In the genomic region with DNA sequence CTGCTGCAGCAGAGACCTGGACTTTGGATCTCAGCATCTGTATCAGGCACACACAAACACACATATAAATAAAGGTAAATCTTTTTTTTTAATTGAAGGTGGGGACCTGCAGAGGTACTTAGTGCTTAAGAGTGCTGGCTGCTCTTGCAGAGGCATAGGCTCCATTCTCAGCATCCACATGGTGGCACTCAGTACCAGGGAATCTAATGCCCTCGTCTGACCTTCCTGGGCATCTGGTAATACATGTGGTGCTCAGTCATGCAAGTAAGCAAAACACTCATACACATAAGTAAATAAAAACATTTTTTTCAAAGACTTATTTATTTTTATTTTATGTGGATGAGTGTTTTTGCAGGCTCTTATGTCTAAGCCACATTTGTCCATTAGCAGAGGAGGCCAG, we compare ENCODE assay signal across 8 mouse cellular contexts. TPM values are rescaled to one million over a fixed set of nuclear protein-coding genes. Genes with fewer than 3 reads are reported as not detected.
DNase-seq lines count a peak whose midpoint lies in the region; ATAC-seq and TF ChIP-seq lines count a peak whose summit lies in the region.
"Had no signal": no experiment of that assay in that cellular context is flagged by ENCODE, and none has a peak within 500 bp of the region (broad histone marks: within the 10 kb centered on the region; RNA-seq: fewer than 3 reads in every experiment).

No protein-coding gene starts in this region.

- H3K4me2 ChIP-seq in kidney, embryonic 14.5 days (replicated peaks; ENCODE audit: low read depth, low read length), result no peak overlapping the region
- no peak overlapping the region for H3K4me2 ChIP-seq in CH12.LX (ENCODE audit: insufficient read depth, low read depth, poor library complexity, severe bottlenecking)
- H3K4me2 ChIP-seq in myocyte (ENCODE audit: low read depth), result peak overlapping the region; percentile 57

- H3K27me3 ChIP-seq in kidney, embryonic 14.5 days (ENCODE audit: control insufficient read depth, insufficient read depth, low read length), result no peaks in the 10 kb centered on the region
- H3K27me3 ChIP-seq in CH12.LX (replicated peaks) (no peaks in the 10 kb centered on the region), myocyte (ENCODE audit: control insufficient read depth, insufficient read depth, insufficient read length) (no peaks in the 10 kb centered on the region)

- H3ac ChIP-seq in myocyte (ENCODE audit: control insufficient read depth, insufficient read length), result no peak overlapping the region

- H3K9me3 ChIP-seq in kidney, embryonic 14.5 days (ENCODE audit: control insufficient read depth, low read length), result no peaks in the 10 kb centered on the region
- H3K9me3 ChIP-seq in CH12.LX (replicated peaks; ENCODE audit: low read length), result peaks cover 3% of the 10 kb centered on the region

- no peaks in the 10 kb centered on the region for H3K36me3 ChIP-seq in kidney, embryonic 14.5 days (ENCODE audit: control insufficient read depth, insufficient read depth, low read length)
- H3K36me3 ChIP-seq in CH12.LX (replicated peaks in 1 of 2; ENCODE audit: control insufficient read depth in 1 of 2, insufficient read depth in 1 of 2, low read length in 1 of 2) (no peaks in the 10 kb centered on the region), myocyte (ENCODE audit: control insufficient read depth, insufficient read depth) (no peaks in the 10 kb centered on the region)

- peak; percentile 48 to 58 for DNase-seq in kidney, adult 8-10 months
- DNase-seq in CH12.LX (ENCODE audit: extremely low read depth), result peak; percentile 62
- DNase-seq in brain, embryonic 14.5 days (ENCODE audit: low read depth), result peak; percentile 41
- no peak for DNase-seq in left cerebral cortex, adult 18-20 months (ENCODE audit: low spot score in 2 of 2)
- DNase-seq in retina, embryonic 14.5 days (ENCODE audit: low spot score), result no peak

- no peak for ATAC-seq in kidney, embryonic 14.5 days (ENCODE audit: low FRiP score, low TSS enrichment)
- ATAC-seq: forebrain, embryonic 16.5 days had no signal

- no peaks in the 10 kb centered on the region for H3K4me1 ChIP-seq in kidney, embryonic 14.5 days (ENCODE audit: control insufficient read depth, insufficient read depth, low read length)
- H3K4me1 ChIP-seq in CH12.LX (ENCODE audit: control insufficient read depth in 1 of 2, insufficient read depth in 2 of 2), result peaks cover 26 to 39% of the 10 kb centered on the region in 2 experiments

- peak; percentile 24 to 88; a peak in 3 of 4 replicates for TF ChIP-seq CTCF in CH12.LX (conservative IDR thresholded peaks at IDR 0.05 in 1 of 2, IDR thresholded peaks at IDR 0.05 in 1 of 2; ENCODE audit: low read depth in 2 of 2, low read length in 2 of 2)
- TF ChIP-seq CTCF in brain, embryonic 14.5 days (IDR thresholded peaks at IDR 0.05; ENCODE audit: borderline replicate concordance, extremely low read depth, insufficient read depth, insufficient read length), result no peak

- WGBS in kidney, embryonic 14.5 days, result 84% methylated on average over 1 of the region's 1 CpGs

- no peak for TF ChIP-seq EP300 in CH12.LX (IDR thresholded peaks at IDR 0.05; ENCODE audit: low read length)

- in situ Hi-C loops in CH12.LX (cut with MboI; ENCODE audit: low pct_ligation_motif_present, low pct_unique_long_range_greater_than_20kb, low sequenced_read_pairs), result loop anchor here (25.0 kb wide), 1 partner anchor 377 kb away; no protein-coding TSS in a partner anchor

- peak; percentile 94 for TF ChIP-seq RAD21 in CH12.LX (IDR thresholded peaks at IDR 0.05; ENCODE audit: low read depth, low read length)

- no peak overlapping the region for H3K9ac ChIP-seq in kidney, embryonic 14.5 days (ENCODE audit: low read depth, low read length)
- no peak overlapping the region for H3K9ac ChIP-seq in CH12.LX (ENCODE audit: insufficient read depth, low read depth)

- H3K79me2 ChIP-seq in CH12.LX (replicated peaks; ENCODE audit: control insufficient read depth, extremely low read depth, insufficient read depth, poor library complexity, severe bottlenecking) (no peaks in the 10 kb centered on the region), myocyte (ENCODE audit: control insufficient read depth, insufficient read depth) (no peaks in the 10 kb centered on the region)

- H3K27ac ChIP-seq in kidney, embryonic 14.5 days (ENCODE audit: low read depth, low read length), result no peak overlapping the region
- H3K27ac ChIP-seq in CH12.LX (ENCODE audit: insufficient read depth, low read depth), result no peak overlapping the region

- dilution Hi-C loops in CH12.LX (cut with MboI; ENCODE audit: extremely low pct_ligation_motif_present, extremely low pct_unique_long_range_greater_than_20kb, low sequenced_read_pairs), result no loop called here

- no peak overlapping the region for H3K4me3 ChIP-seq in kidney, embryonic 14.5 days (ENCODE audit: low read length)
- H3K4me3 ChIP-seq in CH12.LX (replicated peaks in 1 of 3; ENCODE audit: low read depth in 2 of 3, low read length in 2 of 3, poor library complexity in 1 of 3) (no peak overlapping the region), myocyte (no peak overlapping the region)

- TF ChIP-seq POLR2A in CH12.LX (IDR thresholded peaks at IDR 0.05; ENCODE audit: low read depth, low read length), result no peak
- TF ChIP-seq POLR2A in brain, embryonic 14.5 days (IDR thresholded peaks at IDR 0.05; ENCODE audit: borderline replicate concordance, extremely low read depth, insufficient read depth, insufficient read length, poor library complexity, severe bottlenecking), result no peak
- TF ChIP-seq POLR2A in myocyte (IDR thresholded peaks at IDR 0.05; ENCODE audit: insufficient read length, low read depth), result no peak

TF ChIP-seq in CH12.LX, 34 proteins besides CTCF, POLR2A, EP300 and RAD21:
- TF ChIP-seq MAX (IDR thresholded peaks at IDR 0.05; ENCODE audit: low read length), result peak; percentile 80
- TF ChIP-seq MAFK (IDR thresholded peaks at IDR 0.05; ENCODE audit: insufficient replicate concordance, low read length), result peak; percentile 28; the same call in 1 of the 2 replicates
- TF ChIP-seq IRF4 (IDR thresholded peaks at IDR 0.05; ENCODE audit: low read depth, low read length), result peak; percentile 45; the same call in 1 of the 2 replicates
- TF ChIP-seq MYC (IDR thresholded peaks at IDR 0.05; ENCODE audit: low read depth, low read length), result peak; percentile 81
- TF ChIP-seq SMC3 (IDR thresholded peaks at IDR 0.05; ENCODE audit: low read depth, low read length), result peak; percentile 85
- peak; percentile 72 for TF ChIP-seq ZC3H11A (IDR thresholded peaks at IDR 0.05; ENCODE audit: low read depth, low read length)
- TF ChIP-seq SIN3A (IDR thresholded peaks at IDR 0.05; ENCODE audit: low read length), result peak; percentile 46; the same call in 1 of the 2 replicates
- TF ChIP-seq MXI1 (IDR thresholded peaks at IDR 0.05; ENCODE audit: low read depth, low read length), result peak; percentile 72; the same call in 1 of the 2 replicates
- TF ChIP-seq BHLHE40 (IDR thresholded peaks at IDR 0.05; ENCODE audit: low read depth, low read length), result peak; percentile 46
- TF ChIP-seq TCF12 (IDR thresholded peaks at IDR 0.05; ENCODE audit: low read depth, low read length), result peak; percentile 52; the same call in 1 of the 2 replicates
- TF ChIP-seq JUND (conservative IDR thresholded peaks at IDR 0.05; ENCODE audit: low read depth, low read length), result no peak
- no peak for TF ChIP-seq ZMIZ1 (IDR thresholded peaks at IDR 0.05; ENCODE audit: low read depth, low read length)
- no peak for TF ChIP-seq USF2 (conservative IDR thresholded peaks at IDR 0.05; ENCODE audit: low read depth, low read length)

TF ChIP-seq in myocyte, 11 proteins besides CTCF, POLR2A, EP300 and RAD21:
- TF ChIP-seq MYOG (IDR thresholded peaks at IDR 0.05; ENCODE audit: control insufficient read depth in 1 of 3, insufficient read depth in 1 of 3, insufficient read length in 2 of 3, low read depth in 2 of 3) (no peak), MAX (IDR thresholded peaks at IDR 0.05; ENCODE audit: low read depth) (no peak), POLR2AphosphoS2 (IDR thresholded peaks at IDR 0.05; ENCODE audit: insufficient read length, low read depth) (no peak), REST (IDR thresholded peaks at IDR 0.05; ENCODE audit: insufficient read depth, insufficient read length) (no peak)

RNA-seq across cellular contexts. Expression of gene Kmt2e, which starts 49.1 kb away (rescaled TPM):
- 76.5 and 81.6 TPM in 2 replicates for polyA plus RNA-seq in kidney, embryonic 14.5 days (2014; fragmentation: Nextera tagmentation; extraction: Ambion mirVana)
- total RNA-seq in CH12.LX (2012; rRNA removed) (21.2 and 21.3 TPM in 2 replicates), CH12.LX (2014; rRNA removed) (7.2 and 10.2 TPM in 2 replicates)
- polyA plus RNA-seq in CH12.LX (2012; ENCODE audit: insufficient read length, low read depth) (24.6 and 29.7 TPM in 2 replicates), myocyte (2012; fragmentation: generic; extraction: Trizol) (9.0 TPM)
- polyA plus RNA-seq in brain, embryonic 14.5 days (2012; rRNA removed), result 44.2 and 75.0 TPM in 2 replicates
- 10 to 100 TPM; 92.8 to 98.6 TPM for total RNA-seq in left cerebral cortex, adult 18-20 months (2021)

Comparison
In these comparisons a context has a peak if more than half of its experiments do, and no peak if none do; other contexts are left out.
1. DNase-seq: peak in kidney, adult 8-10 months (2 of 2), CH12.LX (single experiment) and brain, embryonic 14.5 days (single experiment); none in left cerebral cortex, adult 18-20 months (0 of 2) and retina, embryonic 14.5 days (single experiment).